Mouse (Mus musculus) liver, postnatal 0 days (tissue): ENCODE data around the gene Cux2.

Source experiments
- CTCF ChIP-seq: sonication (generic); IDR thresholded peaks from 2 replicates; pipeline ENCODE4 v1.5.1; 2016; ENCODE audit warnings: antibody characterized with exemption, low read depth
- EP300 ChIP-seq: IDR thresholded peaks from 2 replicates; pipeline ENCODE4 v1.6.1; 2016; ENCODE audit warnings: antibody characterized with exemption, low read depth, mild to moderate bottlenecking

- TF ChIP-seq CTCF: no peak
- no peak for TF ChIP-seq EP300
These were observed 76.4 kb downstream of the Cux2 start for GRCm38 (mm10) chr5:121973541-121973940.
